Mouse (Mus musculus) kidney, embryonic 15.5 days (tissue): ENCODE results near the gene Arhgap21. TPM values are rescaled to one million over a fixed set of nuclear protein-coding genes. Genes with fewer than 3 reads are reported as not detected.

Experiments
- ATAC-seq: fragments of 200-750 bp; cut with Nextera tagmentation; replicated peaks from 2 replicates; pipeline ENCODE4 v1.8.0; 2017; ENCODE audit warnings: moderate TSS enrichment; ENCODE audit not compliant: low FRiP score
- H3K27ac ChIP-seq: fragments of 300-500 bp; sonication (generic); 2 replicates; pipeline ENCODE4 v1.5.1; 2015; ENCODE audit warnings: mild to moderate bottlenecking, inconsistent platforms
- H3K27me3 ChIP-seq: fragments of 300-500 bp; sonication (generic); 2 replicates; pipeline ENCODE4 v1.6.1; 2015; ENCODE audit warnings: inconsistent platforms
- H3K36me3 ChIP-seq: fragments of 300-500 bp; sonication (generic); 2 replicates; pipeline ENCODE4 v1.6.1; 2015; ENCODE audit warnings: inconsistent platforms
- H3K4me1 ChIP-seq: fragments of 300-500 bp; sonication (generic); 2 replicates; pipeline ENCODE4 v1.6.1; 2015; ENCODE audit warnings: inconsistent platforms
- H3K4me2 ChIP-seq: fragments of 300-500 bp; sonication (generic); 2 replicates; pipeline ENCODE4 v1.6.1; 2015; ENCODE audit warnings: moderate library complexity, mild to moderate bottlenecking, inconsistent platforms
- H3K4me3 ChIP-seq: fragments of 300-500 bp; sonication (generic); replicated peaks from 2 replicates; pipeline ENCODE4 v1.5.1; 2015; ENCODE audit warnings: mild to moderate bottlenecking, inconsistent platforms
- H3K9ac ChIP-seq: fragments of 300-500 bp; sonication (generic); 2 replicates; pipeline ENCODE4 v1.6.1; 2015; ENCODE audit warnings: mild to moderate bottlenecking, inconsistent platforms
- H3K9me3 ChIP-seq: fragments of 300-500 bp; sonication (generic); replicated peaks from 2 replicates; pipeline ENCODE4 v1.6.1; 2016; ENCODE audit warnings: inconsistent platforms
- WGBS: fragments of 180-500 bp; shearing (Covaris S2); methylation state at CpG from one replicate; pipeline ENCODE4 v1.1.7; 2015; ENCODE audit warnings: mixed read lengths; 5-methylcytosine and 5-hydroxymethylcytosine counted together
- polyA plus RNA-seq: library from polyadenylated mRNA; unstranded; fragments of >200 nt; fragmentation: Nextera tagmentation; extraction: Ambion mirVana; gene quantifications from 2 replicates; pipeline ENCODE4 v1.2.1, GENCODE M21; 2015

Gene Arhgap21
- polyA plus RNA-seq, 1 experiment from 2014 or later = 12.7 TPM

- no peaks in the 10 kb centered on the region for H3K9me3 ChIP-seq
- no peaks in the 10 kb centered on the region for H3K36me3 ChIP-seq
- ATAC-seq = no peak
- no peaks in the 10 kb centered on the region for H3K4me1 ChIP-seq
- H3K27ac ChIP-seq = no peak overlapping the region
- H3K27me3 ChIP-seq = no peaks in the 10 kb centered on the region
- no peak overlapping the region for H3K9ac ChIP-seq
- no peak overlapping the region for H3K4me3 ChIP-seq
- WGBS = 84% methylated on average over 11 of the region's 11 CpGs
- no peak overlapping the region for H3K4me2 ChIP-seq
Measured at GRCm38 (mm10) chr2:20902981-20903645, 65.6 kb downstream of the Arhgap21 start.

- no peak for ATAC-seq
- Histone ChIP-seq H3K27ac (no peak overlapping the region), H3K9me3 (no peaks in the 10 kb centered on the region), H3K36me3 (no peaks in the 10 kb centered on the region), H3K4me1 (no peaks in the 10 kb centered on the region), H3K4me3 (no peak overlapping the region), H3K27me3 (no peaks in the 10 kb centered on the region), H3K9ac (no peak overlapping the region), H3K4me2 (no peak overlapping the region)
- 96% methylated on average over 4 of the region's 4 CpGs for WGBS
Measured at GRCm38 (mm10) chr2:20901916-20902315, 66.8 kb downstream of the Arhgap21 start.

- no peak overlapping the region for H3K9ac ChIP-seq
- peak; percentile 73; the same call in 1 of the 2 replicates for ATAC-seq
- H3K9me3 ChIP-seq = no peaks in the 10 kb centered on the region
- no peak overlapping the region for H3K4me3 ChIP-seq
- peak overlapping the region; percentile 17 for H3K4me2 ChIP-seq
- no peaks in the 10 kb centered on the region for H3K36me3 ChIP-seq
- 30% methylated on average over 9 of the region's 9 CpGs for WGBS
- peaks cover under 1% of the 10 kb centered on the region; the same call in 1 of the 2 replicates for H3K4me1 ChIP-seq
- no peaks in the 10 kb centered on the region for H3K27me3 ChIP-seq
- no peak overlapping the region for H3K27ac ChIP-seq
Measured at GRCm38 (mm10) chr2:20899301-20899700, 69.4 kb downstream of the Arhgap21 start.

- Histone ChIP-seq H3K9me3 (no peaks in the 10 kb centered on the region), H3K9ac (no peak overlapping the region), H3K4me3 (no peak overlapping the region), H3K4me2 (0 out of 2 replicates have a peak overlapping the region, but pooled peaks have one; percentile 17), H3K27me3 (no peaks in the 10 kb centered on the region), H3K36me3 (no peaks in the 10 kb centered on the region), H3K4me1 (peaks cover 5% of the 10 kb centered on the region; the same call in 1 of the 2 replicates), H3K27ac (no peak overlapping the region)
- WGBS = 38% methylated on average over 6 of the region's 6 CpGs
- ATAC-seq = peak; percentile 94
Measured at GRCm38 (mm10) chr2:20898684-20899083, 70.0 kb downstream of the Arhgap21 start.

- no peak overlapping the region for H3K27ac ChIP-seq
- no peaks in the 10 kb centered on the region for H3K9me3 ChIP-seq
- H3K27me3 ChIP-seq = no peaks in the 10 kb centered on the region
- no peaks in the 10 kb centered on the region for H3K36me3 ChIP-seq
- H3K4me1 ChIP-seq = peaks cover 5% of the 10 kb centered on the region; the same call in 1 of the 2 replicates
- 88% methylated on average over 5 of the region's 5 CpGs for WGBS
- ATAC-seq = no peak
- H3K9ac ChIP-seq = no peak overlapping the region
- no peak overlapping the region for H3K4me2 ChIP-seq
- no peak overlapping the region for H3K4me3 ChIP-seq
Measured at GRCm38 (mm10) chr2:20896446-20896845, 72.2 kb downstream of the Arhgap21 start.

- Histone ChIP-seq H3K27me3 (no peaks in the 10 kb centered on the region), H3K4me1 (peaks cover 5% of the 10 kb centered on the region; the same call in 1 of the 2 replicates), H3K4me2 (no peak overlapping the region), H3K4me3 (no peak overlapping the region), H3K27ac (no peak overlapping the region), H3K36me3 (no peaks in the 10 kb centered on the region), H3K9me3 (no peaks in the 10 kb centered on the region), H3K9ac (no peak overlapping the region)
- 42% methylated on average over 5 of the region's 5 CpGs for WGBS
- ATAC-seq = peak; percentile 54; the same call in 1 of the 2 replicates
Measured at GRCm38 (mm10) chr2:20894100-20894690, 74.5 kb downstream of the Arhgap21 start.

GRCm38 (mm10) chr2:20888751-20889150, 79.9 kb downstream of the Arhgap21 start:
- WGBS = 56% methylated on average over 3 of the region's 3 CpGs
- ATAC-seq = no peak
- no peaks in the 10 kb centered on the region for H3K27me3 ChIP-seq
- H3K9me3 ChIP-seq = no peaks in the 10 kb centered on the region
- no peak overlapping the region for H3K4me3 ChIP-seq
- H3K4me1 ChIP-seq = no peaks in the 10 kb centered on the region
- H3K4me2 ChIP-seq = no peak overlapping the region
- H3K36me3 ChIP-seq = peaks cover 15% of the 10 kb centered on the region
- H3K27ac ChIP-seq = no peak overlapping the region
- no peak overlapping the region for H3K9ac ChIP-seq

GRCm38 (mm10) chr2:20883288-20883687, 85.4 kb downstream of the Arhgap21 start:
- no peak overlapping the region for H3K4me3 ChIP-seq
- H3K27me3 ChIP-seq = no peaks in the 10 kb centered on the region
- H3K9me3 ChIP-seq = no peaks in the 10 kb centered on the region
- no peak for ATAC-seq
- H3K36me3 ChIP-seq = peaks cover 49% of the 10 kb centered on the region
- no peak overlapping the region for H3K27ac ChIP-seq
- H3K4me1 ChIP-seq = no peaks in the 10 kb centered on the region
- no peak overlapping the region for H3K4me2 ChIP-seq
- 85% methylated on average over 8 of the region's 8 CpGs for WGBS
- H3K9ac ChIP-seq = no peak overlapping the region

- no peak for ATAC-seq
- peaks cover 40% of the 10 kb centered on the region for H3K36me3 ChIP-seq
- H3K27me3 ChIP-seq = no peaks in the 10 kb centered on the region
- no peak overlapping the region for H3K9ac ChIP-seq
- WGBS = 82% methylated on average over 16 of the region's 16 CpGs
- no peaks in the 10 kb centered on the region for H3K4me1 ChIP-seq
- no peak overlapping the region for H3K4me2 ChIP-seq
- H3K4me3 ChIP-seq = no peak overlapping the region
- no peak overlapping the region for H3K27ac ChIP-seq
- no peaks in the 10 kb centered on the region for H3K9me3 ChIP-seq
Measured at GRCm38 (mm10) chr2:20879877-20880605, 88.6 kb downstream of the Arhgap21 start.

- Histone ChIP-seq H3K9me3 (no peaks in the 10 kb centered on the region), H3K27ac (no peak overlapping the region), H3K9ac (no peak overlapping the region), H3K4me1 (no peaks in the 10 kb centered on the region), H3K36me3 (peaks cover 31% of the 10 kb centered on the region), H3K27me3 (no peaks in the 10 kb centered on the region), H3K4me2 (no peak overlapping the region), H3K4me3 (no peak overlapping the region)
- 92% methylated on average over 5 of the region's 5 CpGs for WGBS
- ATAC-seq = no peak
Measured at GRCm38 (mm10) chr2:20874621-20875020, 94.1 kb downstream of the Arhgap21 start.

- WGBS = 38% methylated on average over 2 of the region's 2 CpGs
- Histone ChIP-seq H3K27ac (no peak overlapping the region), H3K9me3 (no peaks in the 10 kb centered on the region), H3K36me3 (peaks cover 29% of the 10 kb centered on the region), H3K4me2 (no peak overlapping the region), H3K4me1 (no peaks in the 10 kb centered on the region), H3K9ac (no peak overlapping the region), H3K27me3 (no peaks in the 10 kb centered on the region), H3K4me3 (no peak overlapping the region)
- peak; percentile 67 for ATAC-seq
Measured at GRCm38 (mm10) chr2:20869212-20869965, 99.3 kb downstream of the Arhgap21 start.

GRCm38 (mm10) chr2:20868052-20868451, 100.6 kb downstream of the Arhgap21 start:
- Histone ChIP-seq H3K4me3 (no peak overlapping the region), H3K4me2 (no peak overlapping the region), H3K4me1 (no peaks in the 10 kb centered on the region), H3K9me3 (no peaks in the 10 kb centered on the region), H3K27me3 (no peaks in the 10 kb centered on the region), H3K27ac (no peak overlapping the region), H3K9ac (no peak overlapping the region), H3K36me3 (peaks cover 38% of the 10 kb centered on the region)
- no peak for ATAC-seq
